Mouse (Mus musculus) retina, adult 2 months (tissue): ENCODE results near the gene Arap1.

Experiments
- DNase-seq: peaks from one replicate; pipeline ENCODE4 v3.0.0-alpha.2; 2012; ENCODE audit warnings: low read depth, low spot score

The Arap1 gene

DNA sequence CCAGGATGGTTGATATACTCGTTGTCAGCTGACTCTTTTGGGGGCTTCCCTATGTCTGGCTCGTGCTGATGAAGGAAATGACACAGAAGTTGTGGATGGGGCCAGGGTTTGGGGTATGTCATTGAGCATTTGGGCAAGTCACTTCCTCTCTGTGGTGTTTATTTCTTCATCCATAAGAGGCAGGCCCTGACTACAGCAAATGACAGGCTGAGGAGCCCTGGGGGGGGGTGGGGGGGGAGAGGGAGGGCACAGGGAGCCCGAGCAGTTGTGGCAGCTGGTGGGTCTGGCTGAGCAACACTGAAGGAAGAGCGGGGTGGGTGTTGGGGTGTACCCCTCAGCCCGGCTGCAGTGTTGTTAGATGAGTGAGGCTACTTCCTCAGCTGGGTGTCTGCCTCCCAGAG, 14.9 kb downstream of the Arap1 start:
- DNase-seq: no peak

DNA sequence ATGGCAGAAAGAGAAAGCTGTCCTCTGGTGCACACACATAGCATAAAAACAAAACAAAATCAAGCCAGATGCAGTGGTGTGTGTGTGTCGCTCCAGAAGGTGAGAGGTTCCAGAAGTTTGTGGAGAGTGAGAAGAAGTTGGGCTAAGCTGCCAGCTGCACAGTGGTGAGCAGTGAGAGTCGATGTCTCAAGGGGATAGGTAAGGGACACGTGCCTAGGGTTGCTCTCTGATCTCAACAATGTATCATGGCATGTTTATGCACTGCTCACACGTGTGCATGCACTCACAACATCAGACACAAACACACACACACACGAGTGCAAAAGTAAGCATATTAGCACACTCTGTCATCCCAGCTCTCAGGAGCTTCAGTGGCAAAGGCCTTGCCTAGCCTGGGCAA, 16.0 kb downstream of the Arap1 start:
- DNase-seq: no peak

DNA sequence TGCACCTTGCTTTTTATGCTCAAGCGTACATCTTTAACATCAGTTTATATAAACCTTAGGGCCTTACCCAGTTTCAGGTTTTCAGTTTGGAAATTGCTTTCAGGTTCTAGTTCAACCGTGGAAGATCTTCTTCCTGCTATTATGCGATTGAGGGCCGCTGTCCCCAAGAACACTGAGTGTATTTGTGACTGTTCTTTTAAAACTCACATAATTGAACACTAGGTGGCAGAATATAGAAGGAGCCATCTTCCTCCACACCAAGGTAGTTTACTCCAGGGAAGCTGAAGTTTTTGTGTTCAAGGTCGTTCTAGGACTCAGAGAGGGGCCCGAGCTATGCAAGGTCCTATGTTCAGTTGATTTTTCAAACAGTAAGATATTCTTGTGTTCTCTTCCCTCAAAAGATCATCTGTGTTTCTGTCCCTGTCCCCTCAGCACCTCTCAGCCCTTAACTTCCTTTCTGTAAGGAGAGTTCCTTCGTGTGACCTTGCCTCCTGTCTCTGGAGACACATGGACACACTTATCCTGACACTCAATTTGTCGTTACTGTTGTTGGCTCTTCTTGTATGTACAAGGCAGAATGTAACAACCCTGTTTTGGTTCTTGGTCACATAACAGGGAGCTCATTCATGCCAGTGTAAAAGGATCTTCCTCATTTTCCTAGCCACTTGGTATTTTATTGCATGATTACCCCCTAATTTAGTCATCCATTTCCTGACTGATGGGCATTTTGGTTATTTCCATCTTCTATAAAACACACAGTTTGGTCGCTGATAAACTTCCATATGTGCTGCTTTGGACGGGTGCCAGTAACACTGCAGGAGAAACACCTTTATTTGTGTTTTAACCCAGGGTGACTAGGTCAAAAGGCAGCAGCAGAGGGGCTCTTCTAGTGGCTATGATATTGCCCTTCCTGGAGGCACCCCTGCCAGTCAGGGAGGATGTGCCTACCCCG, 20.3 kb downstream of the Arap1 start:
- DNase-seq: no peak

DNA sequence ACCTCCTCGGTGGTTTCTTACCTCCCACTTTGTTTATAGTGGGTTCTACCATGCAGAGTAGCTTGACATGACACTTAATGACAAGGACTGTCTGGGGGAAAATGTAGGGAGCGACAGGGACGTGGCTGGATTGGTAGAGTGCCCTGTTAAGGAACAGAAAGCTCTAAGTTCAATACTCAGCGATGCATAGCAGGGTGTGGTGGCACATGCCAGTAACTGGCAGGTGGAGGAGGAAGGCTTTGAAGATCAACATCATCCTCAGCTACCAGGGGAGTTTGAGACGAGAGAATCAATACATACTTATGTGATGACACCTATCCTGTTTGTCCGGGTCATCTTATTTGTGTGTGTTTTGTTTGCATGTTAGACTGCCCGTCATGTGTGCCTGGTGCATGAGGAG, 21.8 kb downstream of the Arap1 start:
- DNase-seq: no peak

DNA sequence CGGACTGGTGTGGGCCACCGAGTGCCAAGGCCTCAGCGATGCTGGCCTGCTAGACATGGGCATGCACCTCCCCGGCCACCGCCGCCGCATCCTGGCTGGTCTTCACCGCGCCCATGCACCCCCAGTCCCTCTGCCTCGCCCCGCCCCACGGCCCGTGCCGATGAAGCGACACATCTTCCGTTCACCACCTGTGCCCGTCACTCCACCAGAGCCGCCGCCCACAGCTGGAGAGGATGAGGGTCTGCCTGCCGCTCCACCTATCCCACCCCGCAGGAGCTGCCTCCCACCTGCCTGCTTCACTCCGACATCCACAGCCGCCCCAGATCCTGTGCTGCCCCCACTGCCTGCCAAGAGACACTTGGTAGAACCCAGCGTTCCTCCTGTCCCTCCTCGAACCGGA, 25.2 kb downstream of the Arap1 start:
- no peak for DNase-seq

DNA sequence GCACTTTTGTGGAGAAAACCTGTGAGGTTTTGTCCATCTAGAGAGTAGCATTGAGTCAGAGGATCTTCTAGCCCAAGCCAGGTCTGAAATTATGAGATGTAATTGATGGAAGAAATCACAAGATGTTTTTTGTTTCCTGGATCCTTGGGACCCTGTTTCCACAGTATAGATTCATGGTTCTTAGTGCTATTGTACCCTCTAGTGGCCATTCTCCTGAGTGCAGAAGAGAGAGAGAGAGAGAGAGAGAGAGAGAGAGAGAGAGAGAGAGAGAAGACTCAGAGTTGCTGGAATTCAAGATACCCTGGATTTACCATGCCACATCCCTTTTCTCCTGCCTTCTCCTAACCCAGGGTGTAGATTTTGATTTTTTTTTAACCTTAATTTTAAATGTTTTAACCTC, 26.3 kb downstream of the Arap1 start:
- peak; percentile 60 for DNase-seq

DNA sequence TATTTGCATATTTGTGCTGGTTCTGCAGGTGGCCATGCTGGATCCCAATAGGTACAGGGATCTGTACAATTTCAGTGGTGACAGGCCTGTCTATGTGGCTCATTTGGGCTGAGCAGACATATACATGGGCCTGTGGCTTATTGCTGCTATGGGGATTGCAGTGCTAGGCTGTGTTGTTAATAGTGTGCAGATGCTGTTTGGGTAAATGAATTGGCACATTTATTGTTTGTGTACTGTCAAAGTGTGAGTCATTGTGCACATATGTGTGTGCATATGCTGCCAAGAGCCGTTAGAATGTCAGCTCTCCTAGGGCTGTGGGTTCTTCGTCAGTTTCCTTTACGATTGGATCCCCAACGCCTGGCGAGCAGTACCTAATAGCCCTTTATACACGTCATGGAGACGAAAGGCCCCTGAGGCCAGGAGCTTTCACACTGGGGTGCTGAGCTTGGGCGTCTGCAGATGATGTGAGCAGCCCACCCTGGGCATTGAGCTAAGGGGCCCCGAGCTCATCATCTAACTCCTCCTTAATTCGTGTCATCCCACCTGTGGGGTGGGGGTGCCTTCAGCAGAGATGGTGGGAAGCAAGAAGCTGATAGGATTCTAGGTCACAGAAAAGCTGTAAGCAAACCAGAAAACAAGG, 29.0 kb downstream of the Arap1 start:
- no peak for DNase-seq

DNA sequence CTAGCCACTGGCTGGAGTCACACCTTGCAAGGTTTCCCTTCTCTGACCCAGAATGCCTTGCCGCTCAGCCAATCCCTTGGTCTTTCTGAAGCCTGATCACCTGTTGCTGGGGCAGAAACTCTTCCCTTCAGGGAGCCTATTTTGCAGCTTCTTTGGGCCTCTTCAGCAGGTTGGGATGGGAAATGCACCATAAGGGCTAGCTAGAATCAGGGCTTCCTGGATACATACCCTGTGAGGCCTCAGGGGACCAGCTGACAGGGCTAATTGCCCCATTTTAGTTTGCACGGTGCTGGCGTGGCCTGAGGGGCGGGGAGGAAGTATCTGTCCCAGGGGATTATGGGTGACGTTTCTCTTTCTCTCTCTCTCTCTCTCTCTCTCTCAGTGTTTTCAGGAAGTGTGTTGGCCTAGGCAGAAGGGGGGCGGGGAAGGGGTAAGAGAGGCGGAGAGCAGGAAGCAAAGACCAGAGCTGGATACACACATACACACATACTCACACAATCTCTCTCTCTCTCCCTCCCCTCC, 29.9 kb downstream of the Arap1 start:
- peak; percentile 59 for DNase-seq

DNA sequence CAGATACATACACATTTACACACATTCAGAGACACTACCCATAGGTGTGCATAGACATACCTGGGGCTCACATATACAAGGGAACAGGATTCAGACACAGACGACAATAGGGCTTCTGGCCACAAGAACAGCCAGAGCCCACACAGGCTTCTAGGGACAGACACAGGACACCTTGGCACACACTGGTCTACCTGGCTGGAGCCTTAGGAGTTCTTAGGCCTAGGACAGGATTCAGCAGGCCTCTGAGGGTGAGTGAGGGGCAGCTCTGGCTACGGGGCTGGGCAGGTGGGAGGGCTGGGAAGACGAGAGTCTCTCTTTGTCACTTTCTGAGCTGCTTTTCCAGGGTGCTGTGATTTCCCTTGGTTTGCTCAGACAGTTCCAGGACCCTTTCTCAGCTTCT, 30.4 kb downstream of the Arap1 start:
- no peak for DNase-seq

DNA sequence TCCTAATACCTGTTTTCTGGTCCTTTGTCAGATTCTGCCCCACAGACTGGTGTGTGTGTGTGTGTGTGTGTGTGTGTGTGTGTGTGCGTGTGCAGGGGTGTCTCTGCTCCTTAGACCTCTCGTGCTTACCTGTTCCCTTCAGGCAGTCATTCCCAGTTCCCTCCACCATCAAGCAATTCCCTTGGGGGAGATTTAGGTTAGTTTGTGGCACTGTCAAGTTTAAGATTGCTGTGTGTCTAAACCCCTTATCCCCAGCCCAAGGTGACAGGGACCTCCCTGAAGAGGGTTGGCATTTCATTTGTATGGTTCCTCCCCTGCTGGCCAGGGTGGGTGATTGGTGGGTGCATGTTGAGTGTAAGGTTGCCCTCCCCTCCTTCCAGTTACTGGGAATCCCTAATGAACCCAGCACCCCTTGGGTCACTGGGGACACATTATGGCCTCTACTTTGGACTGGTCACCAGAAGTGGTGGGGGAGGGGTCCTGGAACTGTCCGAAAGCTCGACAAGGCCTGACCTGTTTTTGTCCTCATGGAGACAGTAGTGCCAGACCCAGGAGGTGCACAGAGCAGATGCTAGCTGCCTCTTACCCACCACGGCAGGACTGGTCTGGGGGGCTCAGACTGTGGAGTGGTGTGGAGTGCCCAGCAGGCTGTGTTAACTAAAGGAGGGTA, 31.1 kb downstream of the Arap1 start:
- DNase-seq: no peak

DNA sequence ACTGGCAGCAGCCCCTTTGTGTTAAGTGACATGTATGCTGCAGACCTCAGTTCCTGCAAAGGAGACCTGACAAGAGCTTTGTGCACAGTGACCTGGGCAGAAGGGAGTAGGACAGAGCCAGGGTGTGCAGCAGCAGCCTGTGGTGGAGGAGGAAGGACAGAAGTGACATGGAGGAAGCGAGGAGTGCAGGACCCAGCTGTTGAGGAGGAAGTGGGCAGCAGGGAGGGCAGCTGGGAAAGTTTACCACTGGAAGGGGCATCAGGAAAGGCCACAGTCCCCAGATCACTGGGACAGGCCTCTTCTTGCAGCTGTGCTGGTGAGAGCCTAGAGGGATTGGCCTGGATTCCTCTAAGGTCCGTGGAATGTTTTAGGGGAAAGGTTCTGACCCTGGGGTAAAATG, 31.9 kb downstream of the Arap1 start:
- DNase-seq: no peak

DNA sequence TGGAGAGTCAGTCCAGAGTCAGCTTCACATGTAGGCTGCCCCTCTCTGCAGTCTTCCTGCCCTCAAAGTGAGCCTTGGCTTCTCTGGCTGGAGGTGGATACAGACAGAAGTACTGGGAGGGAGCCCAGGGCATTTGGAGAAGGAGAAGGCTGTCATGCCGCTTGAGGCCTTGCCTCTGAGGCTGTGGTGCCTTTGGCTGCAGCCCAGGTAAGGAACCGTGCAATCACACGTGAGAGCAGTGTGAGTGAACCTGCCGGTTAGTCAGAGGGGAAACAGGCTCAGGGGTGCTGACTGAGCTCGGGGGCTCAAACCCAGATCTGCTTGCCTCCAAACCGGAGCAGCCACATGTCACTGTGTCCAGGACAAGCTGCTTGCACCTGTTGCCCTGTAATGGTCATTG, 33.6 kb downstream of the Arap1 start:
- no peak for DNase-seq

DNA sequence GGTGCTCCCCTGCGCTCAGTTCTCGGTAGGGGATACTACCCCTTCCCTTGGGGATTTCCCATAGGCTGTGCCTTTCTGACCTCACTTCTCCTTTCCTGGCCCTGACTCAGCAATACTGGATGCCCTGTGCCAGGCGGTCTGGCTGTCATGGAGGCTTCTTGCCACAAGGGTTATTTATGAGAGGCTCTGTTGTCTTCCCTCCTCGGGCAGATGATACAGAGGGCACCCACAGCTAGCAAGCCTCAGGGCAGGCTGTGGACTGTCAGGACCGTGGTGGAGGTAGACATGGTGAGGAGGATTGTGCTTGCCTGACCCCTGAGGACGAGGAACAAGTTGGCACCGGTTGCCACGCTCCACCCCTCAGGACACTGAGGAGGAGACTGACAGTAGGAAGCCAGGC, 34.5 kb downstream of the Arap1 start:
- DNase-seq: no peak

DNA sequence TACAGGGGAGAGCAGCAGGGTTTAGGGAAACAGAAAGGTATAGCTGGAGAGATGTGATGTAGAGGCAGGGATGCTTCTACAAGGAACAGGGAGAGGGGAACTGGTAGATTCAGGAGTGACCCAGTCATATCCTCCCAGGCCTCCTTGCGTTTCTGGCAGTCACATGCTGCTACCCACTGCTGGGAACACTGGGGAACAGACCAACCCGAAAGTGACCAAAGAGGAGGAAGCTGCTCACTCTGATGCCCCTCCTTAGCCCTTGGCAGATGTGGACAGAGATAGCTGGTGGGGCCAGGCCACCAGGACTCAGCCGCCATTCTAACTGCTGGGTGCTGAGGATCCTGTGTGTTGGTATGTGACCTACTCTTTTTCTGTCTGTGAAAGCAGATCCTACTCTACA, 35.9 kb downstream of the Arap1 start:
- DNase-seq: no peak

DNA sequence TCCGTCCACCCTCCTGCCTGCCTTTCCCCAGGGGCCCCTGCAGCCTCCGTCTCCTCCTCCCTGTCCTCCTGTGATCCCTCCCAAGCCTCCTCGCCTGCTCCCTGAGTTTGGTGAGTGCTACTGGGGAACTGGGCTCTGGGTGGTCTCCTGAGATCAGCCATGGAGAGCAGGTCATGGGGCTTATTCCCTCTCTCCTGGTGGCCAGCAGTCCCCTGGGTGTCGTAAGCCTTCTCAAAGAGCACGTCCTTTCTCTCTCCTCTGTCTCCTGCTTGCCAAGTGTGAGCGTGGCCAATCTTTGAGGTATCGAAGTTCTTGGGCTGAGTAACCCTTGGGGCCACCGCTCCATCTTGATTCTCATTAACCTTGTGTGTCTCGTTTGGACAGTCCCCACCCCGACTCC, 37.1 kb downstream of the Arap1 start:
- no peak for DNase-seq

DNA sequence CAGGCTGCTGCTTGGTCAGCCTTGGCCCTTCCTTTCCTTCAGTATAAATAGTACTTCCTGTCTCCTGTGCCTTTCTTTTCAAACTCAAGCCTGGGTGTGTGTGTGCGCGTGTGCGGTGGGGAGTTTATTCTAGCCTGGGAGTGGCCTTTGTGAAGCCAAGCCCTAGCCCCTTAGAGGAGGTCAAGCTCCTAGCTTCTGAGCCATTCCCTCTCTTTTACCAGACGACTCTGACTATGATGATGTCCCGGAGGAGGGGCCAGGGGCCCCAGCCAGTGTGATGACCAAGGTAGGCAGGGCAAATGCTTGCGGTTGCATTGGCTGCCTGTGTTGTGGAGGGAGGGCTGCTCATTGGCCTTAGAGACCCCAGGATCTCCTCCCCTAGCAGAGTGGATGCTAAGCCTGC, 37.5 kb downstream of the Arap1 start:
- no peak for DNase-seq

DNA sequence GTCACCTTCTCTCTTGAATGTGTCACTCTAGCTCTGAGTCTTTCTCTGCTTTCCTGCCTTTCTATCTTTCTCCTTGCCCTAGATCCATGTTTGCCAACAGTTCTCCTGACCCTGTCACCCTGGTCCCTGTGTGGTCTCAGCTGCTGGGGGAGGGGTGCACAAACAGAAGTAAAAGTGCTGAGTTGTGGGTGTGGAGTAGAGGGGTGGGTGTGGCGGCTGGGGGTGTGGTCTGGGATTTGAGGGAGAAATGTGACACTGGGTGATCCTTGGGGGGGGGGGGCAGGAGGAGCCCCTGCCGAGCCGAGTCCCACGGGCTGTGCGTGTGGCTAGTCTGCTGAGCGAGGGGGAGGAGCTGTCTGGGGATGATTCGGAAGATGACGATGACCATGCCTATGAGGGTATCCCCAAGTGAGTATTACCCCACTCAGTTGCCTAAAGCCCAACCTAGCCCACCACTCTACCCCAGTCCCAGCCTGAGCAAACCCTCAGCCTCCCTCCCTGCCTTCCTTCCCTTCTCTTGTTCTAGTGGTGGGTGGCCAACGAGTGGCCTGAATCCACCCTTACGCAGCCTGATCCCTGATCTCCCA, 38.1 kb downstream of the Arap1 start:
- DNase-seq: no peak

DNA sequence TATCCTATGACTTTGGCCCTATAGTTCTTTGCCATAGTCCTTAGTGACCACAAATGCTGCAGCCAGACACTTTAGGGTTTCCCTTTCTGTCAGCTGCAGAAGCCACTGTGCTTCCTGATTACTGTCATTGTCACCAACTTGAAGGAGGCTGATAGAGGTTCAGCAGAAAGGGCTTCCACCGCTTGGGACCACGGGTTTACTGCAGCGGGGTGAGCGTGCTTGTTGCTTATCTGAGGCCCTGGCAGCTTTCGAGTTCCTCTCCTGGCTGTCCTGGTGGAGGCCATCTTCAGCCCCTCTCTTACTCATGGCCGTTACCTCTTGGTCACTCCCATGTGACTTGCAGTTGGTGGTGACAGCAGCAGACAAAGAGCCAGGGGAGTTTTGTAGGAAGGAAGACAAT, 41.4 kb downstream of the Arap1 start:
- no peak for DNase-seq

DNA sequence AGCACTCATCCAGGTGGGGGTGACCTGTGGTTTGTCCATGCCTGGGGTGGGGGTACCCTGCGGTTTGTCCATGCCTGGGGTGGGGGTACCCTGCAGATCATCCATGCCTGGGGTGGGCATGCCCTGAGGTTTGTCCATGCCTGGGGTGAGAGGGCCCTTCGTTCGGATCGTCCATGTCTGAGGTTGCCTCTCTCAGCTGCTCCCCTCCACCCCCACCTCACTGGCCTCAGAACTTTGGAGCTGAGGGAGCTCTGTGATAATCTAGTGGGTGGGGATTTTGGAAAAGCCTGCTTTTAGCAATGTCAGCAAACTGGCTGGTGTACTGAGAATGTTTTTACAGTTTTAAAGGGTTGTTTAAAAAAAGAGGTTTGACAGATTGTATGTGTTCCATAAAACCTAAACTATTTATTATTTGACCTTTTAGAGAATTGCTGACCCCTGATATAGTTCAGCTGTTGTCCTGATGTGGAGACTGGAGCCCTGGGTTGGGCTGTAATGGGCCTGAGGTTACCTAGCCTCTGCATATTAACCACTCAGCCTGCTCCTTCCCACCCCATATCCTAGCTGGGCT, 44.1 kb downstream of the Arap1 start:
- no peak for DNase-seq

DNA sequence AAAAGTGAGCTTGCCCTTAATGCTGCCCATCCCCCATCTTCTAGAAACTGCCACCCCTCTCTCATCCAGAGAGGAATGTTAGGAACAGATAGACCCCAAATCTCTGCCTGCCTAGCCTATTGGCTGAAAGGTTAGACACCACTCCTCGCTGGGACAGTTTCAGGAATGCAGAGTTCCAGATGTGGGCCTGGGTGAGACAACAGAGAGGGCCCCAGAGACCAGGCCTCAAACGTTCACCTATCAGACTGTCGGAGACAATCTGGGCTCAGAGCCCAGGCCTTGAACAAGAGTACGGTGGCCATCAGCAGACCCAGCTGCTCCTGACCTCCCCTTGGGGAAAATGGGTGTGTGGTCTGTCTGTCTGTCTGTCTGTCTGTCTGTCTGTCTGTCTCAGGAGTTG, 45.1 kb downstream of the Arap1 start:
- DNase-seq: no peak

DNA sequence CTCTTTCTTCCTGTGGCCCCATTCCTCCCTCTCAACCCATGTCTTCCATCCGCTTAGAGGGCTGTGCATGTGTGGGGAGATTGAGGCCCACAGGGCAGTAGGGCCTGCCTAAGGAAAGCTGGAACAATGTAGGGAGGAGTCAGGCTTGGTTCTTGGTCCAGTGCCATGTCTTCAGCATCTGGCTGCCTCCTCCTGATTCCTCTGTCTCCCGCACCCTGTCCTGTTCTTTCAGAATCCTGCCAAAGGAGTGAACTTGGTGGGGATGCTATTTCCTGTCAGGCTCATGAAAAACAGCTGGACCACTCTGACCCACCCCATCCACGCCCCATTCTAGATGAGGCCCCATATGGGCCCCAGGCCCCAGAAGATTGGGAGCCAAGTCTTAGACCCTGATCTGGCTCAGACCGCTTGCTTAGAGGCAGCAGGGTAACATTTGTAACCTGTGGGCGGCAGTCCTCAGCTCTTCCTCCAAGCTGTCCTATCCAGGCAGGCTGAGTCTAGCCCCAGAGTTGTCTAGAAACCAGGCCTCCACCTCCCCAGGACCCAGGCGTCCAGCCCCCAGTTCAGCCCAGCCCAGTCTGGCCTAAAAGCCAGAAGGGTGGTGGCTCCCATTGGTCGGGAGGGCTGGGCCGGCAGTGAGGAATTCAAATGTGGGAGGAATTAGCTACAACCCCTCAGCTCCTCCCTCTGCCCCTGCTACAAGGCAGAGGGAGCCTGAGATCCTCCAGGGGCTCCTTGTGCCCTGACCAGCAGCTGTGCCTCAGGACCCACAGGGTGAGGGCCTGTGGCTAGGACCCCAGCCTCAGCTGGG, 46.0 kb downstream of the Arap1 start:
- DNase-seq: no peak
